Mouse (Mus musculus): Measurements from ENCODE around the gene Ets2. TPM values are rescaled to one million over a fixed set of nuclear protein-coding genes. Genes with fewer than 3 reads are reported as not detected.

Ets2 gene
- total RNA-seq, 1 experiment: 12.8 TPM

GRCm38 (mm10) chr16:95728453-95729435, 26.9 kb downstream of the Ets2 start:
- no peaks in the 10 kb centered on the region for H3K9me3 ChIP-seq (ENCODE audit: control insufficient read depth, insufficient read depth, low read depth, low read length)
- no peaks in the 10 kb centered on the region; a peak in 1 of 4 replicates for H3K4me1 ChIP-seq (ENCODE audit: control insufficient read depth in 2 of 2, insufficient read depth in 2 of 2, low read length in 2 of 2, poor library complexity in 1 of 2)
- no peak overlapping the region for H3K27ac ChIP-seq (ENCODE audit: insufficient read depth, low read depth, low read length, poor library complexity, severe bottlenecking)
- no peaks in the 10 kb centered on the region for H3K36me3 ChIP-seq (ENCODE audit: control insufficient read depth, insufficient read depth, low read length, poor library complexity, severe bottlenecking)
- no peak overlapping the region for H3K4me3 ChIP-seq (ENCODE audit: insufficient read depth in 1 of 2, low read depth in 1 of 2, low read length in 2 of 2, poor library complexity in 1 of 2, severe bottlenecking in 1 of 2)
- H3K9ac ChIP-seq (ENCODE audit: insufficient read depth, low read depth, low read length, poor library complexity, severe bottlenecking): no peak overlapping the region
- in situ Hi-C loops (cut with MboI; ENCODE audit: low sequenced_read_pairs in 2 of 2, unreplicated experiment in 2 of 2): no loop called here
- TF ChIP-seq ZC3H11A (IDR thresholded peaks at IDR 0.05; ENCODE audit: borderline replicate concordance, low read depth, low read length): no peak
- TF ChIP-seq ZNF384 (IDR thresholded peaks at IDR 0.05; ENCODE audit: low read depth, low read length): no peak
- TF ChIP-seq CHD2 (IDR thresholded peaks at IDR 0.05; ENCODE audit: low read depth, low read length): no peak
- TF ChIP-seq MAFK (IDR thresholded peaks at IDR 0.05; ENCODE audit: insufficient read depth, low read depth, low read length): no peak
- TF ChIP-seq HCFC1 (IDR thresholded peaks at IDR 0.05; ENCODE audit: borderline replicate concordance, insufficient read depth, low read length): no peak
- DNase-seq (ENCODE audit: low read depth, low spot score): no peak

- TF ChIP-seq ZNF384 (IDR thresholded peaks at IDR 0.05; ENCODE audit: low read depth, low read length): no peak
- no peak for TF ChIP-seq MAFK (IDR thresholded peaks at IDR 0.05; ENCODE audit: insufficient read depth, low read depth, low read length)
- TF ChIP-seq ZC3H11A (IDR thresholded peaks at IDR 0.05; ENCODE audit: borderline replicate concordance, low read depth, low read length): no peak
- TF ChIP-seq CHD2 (IDR thresholded peaks at IDR 0.05; ENCODE audit: low read depth, low read length): no peak
- TF ChIP-seq HCFC1 (IDR thresholded peaks at IDR 0.05; ENCODE audit: borderline replicate concordance, insufficient read depth, low read length): no peak
- Histone ChIP-seq H3K9me3 (ENCODE audit: control insufficient read depth, insufficient read depth, low read depth, low read length) (no peaks in the 10 kb centered on the region), H3K36me3 (ENCODE audit: control insufficient read depth, insufficient read depth, low read length, poor library complexity, severe bottlenecking) (no peaks in the 10 kb centered on the region), H3K9ac (ENCODE audit: insufficient read depth, low read depth, low read length, poor library complexity, severe bottlenecking) (no peak overlapping the region), H3K4me1 (ENCODE audit: control insufficient read depth in 2 of 2, insufficient read depth in 2 of 2, low read length in 2 of 2, poor library complexity in 1 of 2) (no peaks in the 10 kb centered on the region; a peak in 1 of 4 replicates), H3K4me3 (ENCODE audit: insufficient read depth in 1 of 2, low read depth in 1 of 2, low read length in 2 of 2, poor library complexity in 1 of 2, severe bottlenecking in 1 of 2) (no peak overlapping the region), H3K27ac (ENCODE audit: insufficient read depth, low read depth, low read length, poor library complexity, severe bottlenecking) (no peak overlapping the region)
- no peak for DNase-seq (ENCODE audit: low read depth, low spot score)
- in situ Hi-C loops (cut with MboI; ENCODE audit: low sequenced_read_pairs in 2 of 2, unreplicated experiment in 2 of 2): no loop called here
Observed at GRCm38 (mm10) chr16:95729775-95730174, 27.9 kb downstream of the Ets2 start.

- TF ChIP-seq ZNF384 (IDR thresholded peaks at IDR 0.05; ENCODE audit: low read depth, low read length): no peak
- no peak for TF ChIP-seq ZC3H11A (IDR thresholded peaks at IDR 0.05; ENCODE audit: borderline replicate concordance, low read depth, low read length)
- TF ChIP-seq CHD2 (IDR thresholded peaks at IDR 0.05; ENCODE audit: low read depth, low read length): no peak
- Histone ChIP-seq H3K4me1 (ENCODE audit: control insufficient read depth in 2 of 2, insufficient read depth in 2 of 2, low read length in 2 of 2, poor library complexity in 1 of 2) (peaks cover 0 to 2% of the 10 kb centered on the region in 2 experiments; a peak in 1 of 4 replicates), H3K9me3 (ENCODE audit: control insufficient read depth, insufficient read depth, low read depth, low read length) (no peaks in the 10 kb centered on the region), H3K36me3 (ENCODE audit: control insufficient read depth, insufficient read depth, low read length, poor library complexity, severe bottlenecking) (no peaks in the 10 kb centered on the region), H3K4me3 (ENCODE audit: insufficient read depth in 1 of 2, low read depth in 1 of 2, low read length in 2 of 2, poor library complexity in 1 of 2, severe bottlenecking in 1 of 2) (no peak overlapping the region), H3K27ac (ENCODE audit: insufficient read depth, low read depth, low read length, poor library complexity, severe bottlenecking) (no peak overlapping the region), H3K9ac (ENCODE audit: insufficient read depth, low read depth, low read length, poor library complexity, severe bottlenecking) (no peak overlapping the region)
- DNase-seq (ENCODE audit: low read depth, low spot score): no peak
- in situ Hi-C loops (cut with MboI; ENCODE audit: low sequenced_read_pairs in 2 of 2, unreplicated experiment in 2 of 2): no loop called here
Observed at GRCm38 (mm10) chr16:95734785-95735184, 32.9 kb downstream of the Ets2 start.

- H3K4me1 ChIP-seq (ENCODE audit: control insufficient read depth in 2 of 2, insufficient read depth in 2 of 2, low read length in 2 of 2, poor library complexity in 1 of 2): peaks cover 0 to 2% of the 10 kb centered on the region in 2 experiments; a peak in 1 of 4 replicates
- TF ChIP-seq ZNF384 (IDR thresholded peaks at IDR 0.05; ENCODE audit: low read depth, low read length) (no peak), CHD2 (IDR thresholded peaks at IDR 0.05; ENCODE audit: low read depth, low read length) (no peak), ZC3H11A (IDR thresholded peaks at IDR 0.05; ENCODE audit: borderline replicate concordance, low read depth, low read length) (no peak), MAFK (IDR thresholded peaks at IDR 0.05; ENCODE audit: insufficient read depth, low read depth, low read length) (no peak), HCFC1 (IDR thresholded peaks at IDR 0.05; ENCODE audit: borderline replicate concordance, insufficient read depth, low read length) (no peak)
- H3K9ac ChIP-seq (ENCODE audit: insufficient read depth, low read depth, low read length, poor library complexity, severe bottlenecking): no peak overlapping the region
- H3K27ac ChIP-seq (ENCODE audit: insufficient read depth, low read depth, low read length, poor library complexity, severe bottlenecking): no peak overlapping the region
- no peak overlapping the region for H3K4me3 ChIP-seq (ENCODE audit: insufficient read depth in 1 of 2, low read depth in 1 of 2, low read length in 2 of 2, poor library complexity in 1 of 2, severe bottlenecking in 1 of 2)
- peak; percentile 28 for DNase-seq (ENCODE audit: low read depth, low spot score)
- no peaks in the 10 kb centered on the region for H3K36me3 ChIP-seq (ENCODE audit: control insufficient read depth, insufficient read depth, low read length, poor library complexity, severe bottlenecking)
- H3K9me3 ChIP-seq (ENCODE audit: control insufficient read depth, insufficient read depth, low read depth, low read length): no peaks in the 10 kb centered on the region
- in situ Hi-C loops (cut with MboI; ENCODE audit: low sequenced_read_pairs in 2 of 2, unreplicated experiment in 2 of 2): no loop called here
Observed at GRCm38 (mm10) chr16:95736059-95736458, 34.2 kb downstream of the Ets2 start.

Measured in ES-E14 (cell line).